Mouse (Mus musculus) Muller cell, postnatal 12 days (primary cell): ENCODE data around the gene Ddx59.

Experiments
- DNase-seq: peaks from one replicate; pipeline ENCODE4 v3.0.0-alpha.2; 2015; ENCODE audit errors: inconsistent ontology term

The Ddx59 gene

DNA sequence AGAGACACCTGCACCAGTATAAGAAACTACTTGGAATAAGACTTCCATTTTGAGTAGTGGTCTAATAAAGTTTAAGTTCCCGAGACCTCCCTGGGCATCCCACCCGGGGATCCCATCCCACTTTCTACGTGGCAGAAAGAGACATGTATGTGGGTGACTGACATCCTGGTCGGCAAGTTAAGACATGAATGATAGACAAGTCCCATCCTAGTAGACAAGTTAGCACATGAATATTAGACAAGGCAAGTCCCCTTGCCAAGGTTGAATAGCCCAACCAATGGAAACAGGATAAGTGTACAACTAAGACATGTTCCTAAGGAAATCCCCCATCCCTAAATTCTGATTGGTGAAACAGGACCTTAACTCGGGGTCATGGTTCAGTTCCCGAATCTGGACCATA lies 34.5 kb downstream of the Ddx59 start:
- DNase-seq, result no peak

DNA sequence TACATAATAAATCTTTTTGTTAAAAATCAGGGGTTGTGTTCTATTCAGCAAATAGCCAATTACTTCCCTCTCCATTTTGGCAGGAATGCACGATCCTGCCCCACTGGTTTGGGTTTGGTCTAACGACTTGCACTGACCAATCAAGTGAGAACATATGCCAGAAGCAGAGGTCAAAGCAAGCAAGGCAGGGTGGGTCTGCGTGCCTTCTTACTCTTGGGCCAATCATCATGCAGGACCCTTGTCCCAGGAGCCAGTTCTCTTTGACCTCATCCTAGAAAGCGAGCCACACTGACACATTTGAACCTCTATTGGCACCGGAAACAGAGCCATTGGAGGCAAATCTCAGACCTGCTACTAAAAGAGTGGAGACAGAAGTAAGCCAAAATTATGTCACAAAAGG lies 35.1 kb downstream of the Ddx59 start:
- DNase-seq, result no peak

DNA sequence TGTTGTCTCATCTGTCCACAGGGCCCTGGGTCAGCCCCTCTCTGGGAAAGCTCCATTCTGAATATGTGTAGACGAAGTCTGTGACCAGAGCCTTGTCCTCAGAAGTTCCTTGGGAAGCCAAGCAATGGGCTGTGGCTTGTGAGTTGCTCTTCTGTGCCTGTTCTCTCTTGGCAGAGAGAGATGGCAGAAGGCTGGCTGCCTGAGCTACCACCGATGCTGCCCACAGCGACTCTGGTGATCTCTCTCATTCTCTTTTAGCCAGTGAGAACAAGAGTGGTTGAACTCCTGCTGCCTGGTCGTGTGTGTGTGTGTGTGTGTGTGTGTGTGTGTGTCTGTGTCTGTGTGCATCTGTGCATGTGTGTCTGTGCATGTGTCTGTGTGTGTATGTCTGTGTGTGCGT lies 37.4 kb downstream of the Ddx59 start:
- no peak for DNase-seq

DNA sequence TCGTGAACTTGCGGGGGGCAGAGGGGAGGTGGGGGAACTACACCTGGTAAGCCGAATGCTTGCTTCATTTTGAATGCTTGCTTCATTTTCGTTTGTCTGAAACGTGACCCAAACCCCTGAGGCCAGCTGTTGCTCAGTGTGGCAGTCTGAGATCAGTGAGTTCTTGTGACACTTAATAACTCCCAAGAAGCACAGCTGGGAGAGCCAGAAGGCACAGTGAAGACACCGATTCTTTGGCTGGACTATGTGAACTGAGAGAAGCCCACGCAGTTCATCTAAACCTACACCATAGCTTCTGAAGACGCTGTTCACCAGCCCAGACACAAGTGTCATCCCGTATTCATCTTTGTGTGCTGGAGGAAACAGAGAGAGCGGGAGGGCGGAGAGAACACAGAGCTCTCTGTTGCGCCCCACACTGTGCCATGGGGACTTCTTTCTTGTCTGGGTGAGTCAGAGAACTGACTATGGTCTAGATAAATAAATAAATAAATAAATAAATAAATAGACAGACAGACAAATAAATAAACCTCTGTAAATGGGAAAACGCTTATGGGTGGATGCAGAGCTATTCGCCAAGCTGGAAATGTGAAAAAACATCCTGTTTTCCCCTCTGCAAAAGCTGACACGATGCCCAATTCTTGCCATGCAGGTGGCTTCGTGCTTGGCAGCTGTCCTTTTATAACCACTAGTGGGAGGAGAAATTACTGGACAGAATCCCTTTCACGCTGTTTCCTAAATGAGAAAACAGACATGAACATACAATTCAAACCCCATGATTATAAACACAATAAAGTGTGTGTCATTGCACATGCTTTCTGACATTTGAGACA lies 40.9 kb downstream of the Ddx59 start:
- peak; percentile 17 for DNase-seq

DNA sequence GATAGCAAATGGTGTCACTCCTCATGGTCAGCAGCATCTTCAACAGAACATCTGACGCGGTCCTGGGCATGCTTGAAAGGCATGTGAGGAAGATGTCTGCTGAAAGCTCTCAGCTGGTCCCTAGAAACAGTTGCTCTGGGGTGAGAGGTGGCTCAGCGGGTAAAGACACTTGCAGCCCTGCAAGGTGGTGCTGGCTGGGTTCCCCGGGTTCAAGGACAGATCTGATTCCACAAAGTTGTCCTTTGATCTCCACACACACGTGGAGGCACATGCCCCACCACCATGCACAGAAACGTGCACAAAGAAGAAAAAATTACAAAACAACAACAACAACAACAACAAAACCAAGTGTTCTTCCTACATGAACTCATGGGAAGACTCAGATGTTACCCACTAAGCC lies 41.7 kb downstream of the Ddx59 start:
- DNase-seq, result no peak

DNA sequence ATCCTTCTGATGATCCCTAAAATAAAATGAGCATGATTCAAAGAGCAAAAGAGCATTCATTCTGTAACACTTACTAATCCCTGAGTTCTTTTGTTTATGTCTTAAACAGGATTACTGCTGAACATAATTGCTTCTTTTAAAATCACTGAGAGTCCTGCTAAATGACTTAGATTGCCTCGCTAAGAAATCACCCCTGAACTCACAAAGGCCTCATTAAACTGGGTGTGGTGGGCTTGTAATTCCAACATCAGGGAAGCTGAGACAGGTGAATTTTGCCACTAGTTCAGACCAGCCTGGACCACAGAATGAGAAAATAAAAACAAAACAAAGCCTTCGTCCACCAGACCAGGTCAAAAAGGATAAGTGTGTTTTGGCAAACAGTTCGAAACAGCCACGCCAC lies 42.3 kb downstream of the Ddx59 start:
- no peak for DNase-seq

DNA sequence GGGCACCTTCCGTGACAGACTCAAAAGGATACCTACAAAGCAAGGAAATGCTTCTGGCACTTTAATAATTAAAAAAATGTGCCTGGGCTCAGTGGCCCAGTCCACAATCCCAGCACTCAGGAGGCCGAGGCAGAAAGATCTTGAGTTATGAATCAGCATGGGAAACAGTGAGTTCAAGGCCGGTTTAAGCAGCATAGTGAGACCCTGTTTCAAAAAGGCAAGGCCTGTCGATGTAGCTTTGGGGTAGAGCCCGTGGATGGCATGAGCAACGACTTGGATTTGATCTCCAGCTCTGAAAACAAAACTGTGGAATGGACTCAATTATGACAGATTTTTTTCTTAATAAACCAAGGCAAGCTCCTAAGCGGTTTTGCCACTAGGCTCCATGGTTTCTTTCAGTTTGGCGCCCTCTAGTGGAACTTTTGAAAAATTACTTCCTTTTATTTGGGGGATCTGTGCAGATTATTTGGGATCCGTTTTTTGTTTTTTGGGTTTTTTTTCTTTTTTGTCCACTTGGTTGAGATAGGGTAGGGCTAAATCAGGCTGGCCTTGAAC lies 43.7 kb downstream of the Ddx59 start:
- DNase-seq, result peak; percentile 57

DNA sequence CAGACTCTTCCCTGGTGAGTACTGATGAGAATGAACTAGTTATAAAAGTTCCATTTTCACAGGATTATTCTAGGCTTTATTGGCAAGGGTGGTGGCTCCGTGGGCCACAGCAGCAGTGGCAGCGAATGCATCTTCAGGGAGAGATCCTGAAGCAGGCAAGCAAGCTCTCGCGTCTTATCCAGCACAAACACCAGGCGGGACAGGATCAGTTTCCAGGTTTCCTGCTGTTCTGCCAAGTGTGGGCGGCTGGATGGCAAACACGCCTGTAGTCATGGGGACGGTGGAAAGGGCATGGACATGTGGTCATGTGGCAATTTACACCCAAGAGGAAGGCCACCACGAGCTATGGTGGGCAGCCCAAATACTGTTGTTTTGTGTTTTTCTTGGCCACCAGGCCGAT lies 47.4 kb downstream of the Ddx59 start:
- DNase-seq, result no peak

DNA sequence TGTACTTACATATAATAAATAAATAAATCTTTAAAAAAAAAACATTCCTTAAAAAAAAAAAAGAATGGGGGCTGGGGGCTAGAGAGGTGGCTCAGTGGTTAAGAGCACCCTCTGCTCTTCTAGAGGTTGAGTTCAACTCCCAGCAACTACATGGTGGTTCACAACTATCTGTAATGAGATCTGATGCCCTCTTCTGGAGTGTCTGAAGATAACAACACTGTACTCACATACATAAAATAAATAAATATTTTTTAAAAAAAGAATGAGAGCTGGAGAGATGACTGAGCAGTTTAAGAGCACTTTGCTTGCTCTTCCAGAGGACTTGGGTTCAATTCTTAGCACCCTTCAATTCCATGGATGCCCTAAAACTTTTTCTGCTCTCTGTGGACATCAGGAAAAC lies 50.1 kb downstream of the Ddx59 start:
- DNase-seq, result peak; percentile 10

DNA sequence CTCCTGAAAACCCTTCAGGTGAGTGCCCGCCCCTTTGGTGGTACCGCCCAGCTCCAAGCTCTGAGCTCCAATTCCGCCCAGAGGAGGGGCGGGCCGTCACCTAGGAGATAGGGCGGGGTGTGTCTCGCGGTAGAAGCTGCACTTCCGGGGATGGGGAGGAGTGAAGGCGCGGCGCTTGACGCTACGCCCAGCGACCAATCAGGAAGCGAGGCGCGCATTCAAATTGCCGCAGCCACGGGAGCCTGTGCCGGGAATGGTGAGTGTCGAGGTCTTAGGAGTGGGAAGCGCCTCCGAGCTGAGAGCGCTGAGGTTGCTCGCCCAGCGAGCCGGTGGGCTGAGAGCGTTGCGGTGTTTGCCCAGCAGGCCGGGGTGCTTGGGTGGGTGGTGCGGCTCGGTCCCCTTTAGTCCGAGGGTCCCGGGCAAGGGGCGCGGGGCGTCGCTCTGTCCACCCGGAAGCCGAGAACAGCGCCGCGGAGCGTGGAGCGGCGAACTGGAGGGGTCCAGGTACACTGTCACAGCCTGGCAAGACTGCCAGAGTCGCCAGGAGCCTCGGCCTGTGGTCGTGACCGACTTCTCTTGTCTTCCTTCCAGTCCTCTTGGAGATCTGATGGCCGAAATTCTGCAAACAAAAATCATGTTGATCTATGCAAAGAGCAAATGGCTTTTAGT lies 51.2 kb downstream of the Ddx59 start, which contains the start of gene Kif14:
Kif14 (plus strand) TSS at position 201 of the 669 bp plus-strand sequence.
- DNase-seq, result peak; percentile 98

DNA sequence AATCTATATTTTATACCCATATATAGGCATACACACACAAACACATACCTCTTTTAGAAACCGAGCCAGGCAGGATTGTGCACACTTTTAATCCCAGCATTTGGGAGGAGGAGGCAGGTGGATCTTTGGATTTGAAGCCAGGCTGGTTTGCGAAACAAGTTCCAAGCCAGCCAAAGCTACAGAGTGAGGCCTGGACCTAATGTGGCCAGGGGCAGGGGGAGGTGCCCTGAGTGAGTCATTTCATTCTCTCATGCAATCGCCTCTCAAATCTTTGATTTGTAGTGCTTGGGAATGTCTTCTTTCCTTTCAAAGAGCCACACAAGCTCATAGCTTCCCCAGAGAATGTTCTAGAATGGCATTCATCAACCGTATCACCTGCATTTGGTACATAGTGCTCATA lies 54.3 kb downstream of the Ddx59 start:
- DNase-seq, result peak; percentile 45

DNA sequence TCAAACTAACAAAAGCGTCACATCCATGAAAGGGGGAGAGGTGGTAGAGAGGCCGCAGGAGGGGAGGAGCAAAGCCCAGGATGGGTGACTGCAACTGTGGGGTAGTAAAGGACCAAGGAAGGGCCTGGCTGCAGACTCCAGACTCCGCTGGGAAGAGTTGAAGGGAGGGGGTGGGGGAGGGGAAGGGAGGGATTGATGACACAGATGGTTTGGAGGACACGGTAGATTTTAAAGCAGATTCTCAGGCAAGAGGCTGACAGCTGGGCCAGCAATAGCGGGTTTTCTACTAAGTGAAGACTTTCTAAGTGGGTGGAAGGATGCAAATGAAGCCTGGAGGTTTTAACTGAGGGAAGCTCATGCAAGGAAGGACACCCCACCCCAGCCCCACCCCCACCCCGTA lies 55.4 kb downstream of the Ddx59 start:
- no peak for DNase-seq
